Mouse (Mus musculus) stomach, postnatal 0 days (tissue): ENCODE results near the gene Snx12.

Source experiments
- CTCF ChIP-seq: IDR thresholded peaks from 2 replicates; pipeline ENCODE4 v1.5.1; 2016; ENCODE audit warnings: antibody characterized with exemption, low read depth, mild to moderate bottlenecking, moderate library complexity
- EP300 ChIP-seq: optimal IDR thresholded peaks from 2 replicates; pipeline ENCODE3; 2016; ENCODE audit warnings: antibody characterized with exemption

GRCm38 (mm10) chrX:101065245-101065644, 157.1 kb downstream of the Snx12 start:
- TF ChIP-seq CTCF (no peak), EP300 (no peak)
